Mouse (Mus musculus) layer of hippocampus, postnatal 25 days (tissue): ENCODE results near the gene Sh2d4b. TPM values are rescaled to one million over a fixed set of nuclear protein-coding genes. Genes with fewer than 3 reads are reported as not detected.

Source experiments
- DNase-seq, 2 experiments: peaks; one replicate each; pipeline ENCODE4 v3.0.0; 2022; ENCODE audit warnings: mixed read lengths in 2 of 2, low spot score in 1 of 2; ENCODE audit errors: extremely low spot score in 1 of 2
- total RNA-seq, 2 experiments: library from RNA; stranded (reverse); gene quantifications; 2 replicates each; pipeline ENCODE4 v1.2.3; 2021

Sh2d4b gene
- 1 to 10 TPM; 1.7 to 1.8 TPM for total RNA-seq

GRCm38 (mm10) chr14:40893196-40893595, at the start of gene Sh2d4b:
Gene Sh2d4b, minus strand, starts transcription at chr14:40893266.
- DNase-seq, result no peak

- no peak for DNase-seq
These were observed 49.4 kb upstream of the Sh2d4b start for GRCm38 (mm10) chr14:40942429-40942828.

DNA sequence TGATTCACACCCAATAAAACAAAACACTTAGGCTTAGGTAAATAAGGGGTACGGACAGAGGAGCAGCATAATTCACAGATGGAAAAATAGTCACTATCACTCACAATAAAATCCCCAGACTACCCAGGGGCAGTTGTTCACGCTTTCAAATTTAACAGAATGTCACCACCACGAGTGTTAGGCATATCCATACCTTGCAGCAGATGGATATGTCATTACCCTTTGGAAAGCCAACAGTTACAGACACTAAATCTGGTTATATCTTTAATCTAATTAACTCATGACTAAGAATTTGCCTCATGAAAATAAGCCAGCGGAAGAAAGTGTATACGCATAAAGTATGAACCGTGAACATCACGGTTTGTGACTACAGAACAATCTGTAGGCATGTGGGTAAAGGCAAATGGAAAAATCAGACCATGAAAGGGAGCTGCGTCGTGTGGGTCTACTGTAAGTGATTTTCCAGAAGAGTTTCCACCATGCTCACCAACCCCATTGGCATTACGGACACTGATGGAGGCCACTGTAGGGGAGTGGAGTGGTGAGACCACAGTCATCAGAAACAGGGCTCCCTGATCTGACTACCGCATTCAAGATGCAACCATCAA, 45.4 kb upstream of the Sh2d4b start:
- no peak for DNase-seq

GRCm38 (mm10) chr14:40937052-40937451, 44.0 kb upstream of the Sh2d4b start:
- no peak for DNase-seq

DNA sequence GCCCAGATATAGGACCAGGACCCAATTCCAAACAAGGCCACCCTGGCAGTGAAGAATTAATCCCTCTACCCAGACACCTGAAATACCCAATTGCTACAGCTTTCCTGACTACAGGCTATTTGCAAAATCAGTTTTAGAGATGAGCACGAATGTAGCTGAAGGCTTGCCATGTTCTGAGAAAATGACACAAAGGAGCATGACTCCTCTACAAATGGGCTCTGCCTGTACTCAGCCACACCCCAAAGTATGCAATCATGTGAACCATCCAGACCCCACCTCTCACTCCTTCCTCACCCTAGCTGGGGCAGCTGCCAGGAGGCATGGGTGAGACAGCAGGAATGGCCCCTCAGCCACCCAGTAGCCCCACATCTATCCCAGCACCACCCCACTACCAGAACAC, 42.4 kb upstream of the Sh2d4b start:
- no peak for DNase-seq

- DNase-seq, result no peak
These were observed 42.0 kb upstream of the Sh2d4b start for GRCm38 (mm10) chr14:40935054-40935453.

DNA sequence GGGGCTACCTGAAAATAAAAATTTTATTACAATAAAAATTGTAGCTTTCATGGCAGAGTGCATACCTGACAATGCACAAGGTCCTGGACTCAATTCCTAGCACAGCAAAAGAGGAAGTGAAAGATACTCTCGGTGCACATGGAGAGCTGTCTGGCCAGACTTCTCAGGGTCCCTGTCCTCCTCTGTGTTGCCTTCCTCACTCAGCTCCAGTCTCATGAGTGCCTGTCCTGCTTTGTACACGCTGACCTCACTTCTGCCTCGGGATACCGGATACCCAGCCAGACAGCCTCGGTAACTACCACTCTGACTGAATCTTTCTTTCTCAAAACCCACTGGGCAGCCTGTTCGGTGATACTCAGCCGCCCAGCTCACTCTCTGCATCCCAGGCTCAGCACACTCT, 40.3 kb upstream of the Sh2d4b start:
- no peak for DNase-seq

DNA sequence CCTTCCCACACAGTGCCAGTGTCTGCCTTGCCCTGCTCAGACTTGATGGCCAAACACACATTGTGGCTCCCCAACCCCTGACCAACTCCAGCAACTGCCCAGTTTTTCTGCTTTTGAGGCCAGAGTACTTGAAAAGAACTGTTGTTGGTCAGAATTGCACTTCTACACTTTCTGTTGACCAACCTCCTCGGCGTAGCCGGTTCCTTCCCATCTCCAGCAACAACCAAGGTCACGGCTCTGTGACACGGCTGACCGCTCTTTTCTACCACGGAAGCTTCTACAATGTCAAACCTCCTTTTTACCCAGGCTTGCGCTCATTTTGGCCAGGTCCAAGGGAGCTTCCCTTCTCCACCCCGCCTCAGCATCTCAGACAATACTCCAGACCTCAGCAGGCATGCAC, 39.2 kb upstream of the Sh2d4b start:
- DNase-seq, result no peak

DNA sequence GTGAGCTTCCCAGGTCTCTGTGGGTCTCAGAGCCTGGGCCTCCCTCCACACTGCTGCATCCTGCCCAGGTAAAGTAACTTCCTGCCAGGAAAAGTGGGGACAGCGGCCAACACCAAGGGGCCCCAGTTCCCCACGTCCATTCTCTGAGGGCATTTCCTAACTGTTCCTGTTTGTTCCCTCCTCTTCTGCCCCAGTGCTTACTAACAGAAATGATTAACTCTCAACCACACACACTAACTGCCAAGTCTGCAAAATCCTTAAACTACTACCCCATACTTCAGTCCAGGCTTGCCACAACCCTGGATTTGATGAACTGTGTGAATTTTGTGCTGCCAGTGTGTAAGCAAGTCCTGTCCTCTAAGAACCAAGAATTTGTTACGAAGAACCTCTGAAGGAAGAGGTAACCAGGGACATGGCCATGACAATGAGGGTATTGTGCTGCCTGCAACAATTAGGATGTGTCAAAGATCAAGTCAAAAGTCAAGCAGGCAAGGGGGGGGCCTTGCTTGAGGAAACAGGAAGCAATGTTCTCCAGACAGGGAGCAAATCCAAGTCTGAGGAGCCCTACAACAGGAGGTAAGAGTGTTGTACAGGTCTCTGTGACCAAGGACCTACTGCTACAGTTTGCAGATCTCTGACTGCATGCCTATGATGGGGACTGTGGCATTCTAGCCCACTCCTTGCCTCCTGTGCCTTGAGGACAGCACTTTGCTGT, 38.2 kb upstream of the Sh2d4b start:
- DNase-seq, result no peak

- DNase-seq, result no peak
These were observed 36.9 kb upstream of the Sh2d4b start for GRCm38 (mm10) chr14:40929943-40930342.

DNA sequence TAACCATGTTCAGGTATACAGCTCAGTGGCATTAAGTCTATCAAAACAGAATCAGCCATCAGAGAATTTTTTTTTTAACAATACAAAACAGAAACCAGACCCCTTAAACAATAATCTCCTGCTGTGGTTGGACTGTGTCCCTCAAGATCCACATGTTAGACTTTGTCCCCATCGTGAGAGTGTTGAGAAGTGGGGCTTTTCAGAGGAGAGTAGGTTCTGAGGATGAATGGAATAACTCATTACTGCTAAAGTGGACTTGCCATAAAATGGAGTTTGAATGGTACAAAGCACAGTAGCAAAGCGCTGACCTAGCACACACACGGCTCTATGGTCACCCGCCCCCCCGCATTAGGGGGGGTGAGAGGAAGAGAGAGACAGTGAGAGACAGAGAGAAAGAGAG, 35.8 kb upstream of the Sh2d4b start:
- DNase-seq, result no peak

DNA sequence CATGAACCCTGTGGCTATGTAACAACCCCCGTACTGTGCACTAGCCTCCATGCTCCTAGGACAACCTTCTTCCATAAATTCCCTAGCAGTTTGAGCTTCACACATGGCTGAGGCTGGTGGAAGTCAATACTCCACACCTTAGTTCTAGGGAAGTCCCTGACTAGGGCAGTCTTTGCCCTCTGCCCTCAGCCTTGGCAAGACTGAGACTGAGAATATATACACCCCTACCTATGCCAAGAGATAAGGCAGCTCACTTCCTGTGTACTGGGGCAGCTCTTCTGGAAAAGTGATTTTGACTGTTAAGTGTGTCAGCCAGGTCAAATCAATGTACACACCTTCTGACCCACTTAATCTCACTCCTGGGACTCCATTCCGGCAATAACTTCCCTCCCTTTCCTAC, 34.0 kb upstream of the Sh2d4b start:
- no peak for DNase-seq

DNA sequence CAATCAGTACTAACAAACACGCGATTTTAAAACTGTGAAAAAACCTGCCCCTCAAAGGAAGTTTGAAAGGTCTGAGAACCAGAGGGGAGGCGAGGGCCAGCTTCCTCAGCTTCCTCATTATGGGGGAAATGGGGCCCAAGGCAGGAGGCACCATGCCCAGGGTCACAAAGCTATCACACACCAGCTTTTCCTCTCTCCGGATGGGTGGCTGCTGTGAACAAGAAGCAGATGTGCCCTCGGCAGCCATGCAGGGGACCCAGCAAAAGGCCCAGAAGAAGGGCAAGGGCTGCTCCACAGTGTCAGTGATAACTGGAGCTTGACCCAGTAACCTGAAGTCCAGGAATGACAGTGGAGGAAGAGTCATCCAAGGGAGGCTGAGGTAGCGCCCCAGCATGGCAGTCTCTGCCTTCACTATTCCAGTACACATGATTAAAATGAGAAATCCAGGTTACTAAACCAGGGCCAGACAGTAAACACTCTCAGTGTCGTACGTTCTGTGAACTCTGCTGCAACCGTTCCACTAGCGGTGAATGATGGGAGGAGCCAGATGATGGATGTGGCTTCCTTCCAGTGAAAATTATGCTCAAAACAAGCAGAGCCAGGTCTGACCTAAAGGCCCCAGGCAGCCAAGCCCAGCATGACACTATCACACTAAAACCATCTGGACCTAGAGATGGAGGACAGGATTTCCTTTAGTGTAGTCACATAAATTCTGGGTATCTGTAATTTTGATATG, 31.5 kb upstream of the Sh2d4b start:
- no peak for DNase-seq

GRCm38 (mm10) chr14:40921241-40921640, 28.2 kb upstream of the Sh2d4b start:
- DNase-seq, result no peak

- DNase-seq, result no peak
These were observed 26.5 kb upstream of the Sh2d4b start for GRCm38 (mm10) chr14:40919521-40919920.

GRCm38 (mm10) chr14:40918477-40918876, 25.4 kb upstream of the Sh2d4b start:
- DNase-seq, result no peak

DNA sequence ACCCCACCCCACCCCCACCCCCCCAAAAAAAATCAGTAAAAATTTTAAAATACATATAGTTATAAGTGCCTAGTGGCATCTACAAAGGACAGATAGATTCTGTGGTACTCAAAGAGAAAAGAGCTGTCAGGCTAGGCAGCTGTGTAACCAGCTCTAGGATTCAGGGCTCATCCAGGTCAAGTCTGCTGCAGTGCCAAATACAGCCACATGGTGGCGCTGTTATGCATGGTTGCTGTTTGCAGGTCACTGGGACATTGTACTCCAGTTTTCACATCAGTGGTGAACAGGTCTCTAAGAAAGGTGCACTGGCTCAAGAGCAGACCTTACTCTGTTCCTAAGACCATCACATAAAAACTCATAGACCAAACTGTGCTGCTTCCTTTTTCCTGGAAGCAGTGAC, 24.6 kb upstream of the Sh2d4b start:
- peak; percentile 92 to 99 for DNase-seq

DNA sequence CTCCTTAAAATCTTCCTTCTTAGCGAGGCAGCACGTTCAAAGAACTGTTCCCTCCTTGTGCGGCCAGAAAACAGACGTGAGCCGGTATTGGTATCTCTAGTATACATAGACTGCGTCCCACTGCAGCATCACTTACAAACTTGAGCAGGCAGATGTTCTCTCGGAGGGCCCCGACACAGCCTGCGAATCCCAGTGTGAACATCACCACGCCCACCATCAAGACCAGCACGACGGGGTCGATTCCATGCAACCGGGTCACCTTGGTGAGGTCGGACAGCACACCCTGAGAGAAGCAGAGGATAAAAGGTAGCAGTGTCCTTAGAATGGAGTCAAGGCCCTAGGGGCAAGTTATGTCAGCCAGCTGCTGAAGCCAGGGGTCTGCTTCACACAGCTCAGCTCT, 23.6 kb upstream of the Sh2d4b start:
- DNase-seq, result no peak

DNA sequence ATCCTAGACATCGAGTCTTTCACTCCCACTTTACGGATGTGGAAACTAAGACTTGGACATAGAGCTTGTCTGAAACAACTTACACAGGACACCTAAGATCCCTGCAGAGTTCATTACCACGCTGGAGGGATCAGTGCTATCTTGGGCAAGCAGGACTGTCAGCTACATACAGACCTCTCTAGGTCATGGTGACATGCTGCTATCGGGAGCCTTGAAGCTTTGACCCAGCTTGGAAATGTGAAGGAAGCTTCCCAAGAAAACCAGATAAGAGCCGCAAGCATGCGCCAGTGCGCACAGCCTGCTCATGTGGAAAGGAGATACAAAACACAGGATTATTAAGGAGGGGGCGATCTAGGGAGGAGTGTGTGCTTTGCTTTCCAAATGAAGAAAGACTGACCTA, 22.8 kb upstream of the Sh2d4b start:
- DNase-seq, result no peak

DNA sequence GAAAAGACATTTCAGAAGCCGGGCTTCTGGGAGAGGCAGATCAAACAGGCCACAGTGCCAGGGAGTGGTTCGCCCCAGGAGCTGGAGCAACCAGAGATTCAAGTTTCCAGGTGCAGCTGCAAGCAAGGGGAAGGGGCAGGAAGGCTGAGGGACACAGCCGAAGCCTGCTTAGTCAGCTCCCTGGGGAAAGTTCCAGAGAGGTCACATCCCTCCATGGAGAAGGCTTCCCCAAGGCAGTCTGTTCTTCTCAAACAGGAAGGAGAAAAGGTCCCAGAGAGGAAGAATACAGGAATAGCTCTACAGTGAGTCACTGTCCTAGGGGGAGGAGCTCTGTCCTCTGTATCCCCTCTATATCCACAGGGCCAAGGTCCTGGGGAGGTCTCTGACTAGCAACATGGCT, 21.6 kb upstream of the Sh2d4b start:
- DNase-seq, result no peak

- DNase-seq, result no peak
These were observed 20.6 kb upstream of the Sh2d4b start for GRCm38 (mm10) chr14:40913709-40914108.

DNA sequence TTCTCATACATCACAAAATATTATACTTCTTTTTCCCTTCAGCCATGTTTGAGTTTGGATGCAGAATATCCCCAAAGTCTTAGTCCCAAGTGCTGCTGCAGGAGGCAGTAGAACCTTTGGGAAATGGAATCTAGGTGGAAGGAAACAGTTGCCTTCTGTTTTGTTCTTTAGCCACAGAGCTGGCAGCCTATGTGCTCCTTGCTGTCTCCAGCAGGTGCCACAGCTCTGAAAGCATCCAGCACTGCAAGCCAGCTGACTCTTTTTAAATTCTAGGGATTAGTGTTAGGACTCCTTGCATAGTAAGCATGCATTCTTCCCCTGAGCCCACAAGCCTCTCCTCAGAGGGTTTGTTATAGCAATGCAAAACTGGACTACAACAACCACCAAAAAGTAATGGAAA, 18.5 kb upstream of the Sh2d4b start:
- no peak for DNase-seq
